Mouse (Mus musculus) kidney, embryonic 14.5 days (tissue): ENCODE measurements around the gene Habp4. TPM values are rescaled to one million over a fixed set of nuclear protein-coding genes. Genes with fewer than 3 reads are reported as not detected.

Experiments used
- ATAC-seq: fragments of 200-750 bp; cut with Nextera tagmentation; 2 replicates; pipeline ENCODE4 v1.8.0; 2017; ENCODE audit warnings: moderate number of reproducible peaks, mild to moderate bottlenecking, moderate TSS enrichment, moderate library complexity; ENCODE audit not compliant: low FRiP score, low TSS enrichment
- H3K27ac ChIP-seq: fragments of 300-500 bp; sonication (generic); 2 replicates; pipeline ENCODE4 v1.5.1; 2014; ENCODE audit warnings: low read depth, mild to moderate bottlenecking, low read length, moderate library complexity, mixed read lengths
- H3K27me3 ChIP-seq: fragments of 300-500 bp; sonication (generic); 2 replicates; pipeline ENCODE4 v1.6.1; 2014; ENCODE audit warnings: mild to moderate bottlenecking, low read length; ENCODE audit not compliant: control insufficient read depth, insufficient read depth
- H3K36me3 ChIP-seq: fragments of 300-500 bp; sonication (generic); 2 replicates; pipeline ENCODE4 v1.6.1; 2014; ENCODE audit warnings: low read length, mixed read lengths; ENCODE audit not compliant: control insufficient read depth, insufficient read depth
- H3K4me1 ChIP-seq: fragments of 300-500 bp; sonication (generic); 2 replicates; pipeline ENCODE4 v1.6.1; 2014; ENCODE audit warnings: low read length, mixed read lengths; ENCODE audit not compliant: control insufficient read depth, insufficient read depth
- H3K4me2 ChIP-seq: fragments of 300-500 bp; sonication (generic); replicated peaks from 2 replicates; pipeline ENCODE4 v1.6.1; 2014; ENCODE audit warnings: low read depth, mild to moderate bottlenecking, low read length
- H3K4me3 ChIP-seq: fragments of 300-500 bp; sonication (generic); 2 replicates; pipeline ENCODE4 v1.5.1; 2014; ENCODE audit warnings: mild to moderate bottlenecking, low read length
- H3K9ac ChIP-seq: fragments of 300-500 bp; sonication (generic); 2 replicates; pipeline ENCODE4 v1.6.1; 2014; ENCODE audit warnings: low read depth, mild to moderate bottlenecking, low read length, moderate library complexity
- H3K9me3 ChIP-seq: fragments of 300-500 bp; sonication (generic); 2 replicates; pipeline ENCODE4 v1.6.1; 2016; ENCODE audit warnings: low read length; ENCODE audit not compliant: control insufficient read depth
- WGBS: fragments of 180-500 bp; shearing (Covaris S2); extraction: QIAGEN DNeasy Blood & Tissue Kit; methylation state at CpG from one replicate; pipeline ENCODE4 v1.1.7; 2014; 5-methylcytosine and 5-hydroxymethylcytosine counted together
- polyA plus RNA-seq: library from polyadenylated mRNA; unstranded; fragments of >200 nt; fragmentation: Nextera tagmentation; extraction: Ambion mirVana; gene quantifications from 2 replicates; pipeline ENCODE4 v1.2.1, GENCODE M21; 2014

Gene Habp4
- polyA plus RNA-seq, 1 experiment from 2014 or later = 32.6 TPM

GRCm38 (mm10) chr13:64235777-64236176, 74.2 kb downstream of the Habp4 start:
- ATAC-seq = no peak
- WGBS = 77% methylated on average over 3 of the region's 3 CpGs
- H3K4me3 ChIP-seq = no peak overlapping the region
- H3K36me3 ChIP-seq = no peaks in the 10 kb centered on the region
- no peak overlapping the region for H3K9ac ChIP-seq
- no peaks in the 10 kb centered on the region for H3K4me1 ChIP-seq
- H3K27me3 ChIP-seq = no peaks in the 10 kb centered on the region
- H3K27ac ChIP-seq = no peak overlapping the region
- H3K9me3 ChIP-seq = no peaks in the 10 kb centered on the region
- no peak overlapping the region for H3K4me2 ChIP-seq

Other genes with a start within 250 kb of the Habp4 start
- gene Hsd17b3, start 72.6 kb upstream of the Habp4 start, polyA plus RNA-seq = not detected in 2 replicates
- 5.5 TPM in 2 replicates for gene Slc35d2, start 32.5 kb upstream of the Habp4 start, polyA plus RNA-seq
- gene Zfp367, start 8.6 kb upstream of the Habp4 start, polyA plus RNA-seq = 13.6 and 21.4 TPM in 2 replicates
- 15.4 and 24.8 TPM in 2 replicates for gene Cdc14b, start 113.5 kb downstream of the Habp4 start, polyA plus RNA-seq
- gene Aaed1, start 150.9 kb downstream of the Habp4 start, polyA plus RNA-seq = 32.7 and 47.0 TPM in 2 replicates
- gene Ctsl, start 209.1 kb downstream of the Habp4 start, polyA plus RNA-seq = 283 and 323 TPM in 2 replicates